Mouse (Mus musculus) midbrain, embryonic 16.5 days (tissue): ENCODE results near the gene Ogt. TPM values are rescaled to one million over a fixed set of nuclear protein-coding genes. Genes with fewer than 3 reads are reported as not detected.

Source experiments
- ATAC-seq: fragments of 200-750 bp; cut with Nextera tagmentation; 2 replicates; pipeline ENCODE4 v1.8.0; 2017; ENCODE audit warnings: moderate TSS enrichment
- H3K27ac ChIP-seq: fragments of 300-500 bp; sonication (generic); 2 replicates; pipeline ENCODE4 v1.5.1; 2014; ENCODE audit warnings: mild to moderate bottlenecking, low read length, mixed read lengths
- H3K27me3 ChIP-seq: fragments of 300-500 bp; sonication (generic); 2 replicates; pipeline ENCODE4 v1.6.1; 2014; ENCODE audit warnings: low read depth, low read length, mixed read lengths; ENCODE audit not compliant: control insufficient read depth, insufficient read depth
- H3K36me3 ChIP-seq: fragments of 300-500 bp; sonication (generic); 2 replicates; pipeline ENCODE4 v1.6.1; 2014; ENCODE audit warnings: mild to moderate bottlenecking, low read length, moderate library complexity, mixed read lengths; ENCODE audit not compliant: control insufficient read depth, insufficient read depth
- H3K4me1 ChIP-seq: fragments of 300-500 bp; sonication (generic); 2 replicates; pipeline ENCODE4 v1.6.1; 2014; ENCODE audit warnings: mild to moderate bottlenecking, low read length, mixed read lengths; ENCODE audit not compliant: control insufficient read depth, insufficient read depth
- H3K4me2 ChIP-seq: fragments of 300-500 bp; sonication (generic); 2 replicates; pipeline ENCODE4 v1.6.1; 2014; ENCODE audit warnings: mild to moderate bottlenecking, low read length, mixed read lengths
- H3K4me3 ChIP-seq: fragments of 300-500 bp; sonication (generic); 2 replicates; pipeline ENCODE4 v1.5.1; 2014; ENCODE audit warnings: low read depth, mild to moderate bottlenecking, low read length, moderate library complexity, mixed read lengths
- H3K9ac ChIP-seq: fragments of 300-500 bp; sonication (generic); 2 replicates; pipeline ENCODE4 v1.6.1; 2014; ENCODE audit warnings: low read depth, low read length, mixed read lengths
- H3K9me3 ChIP-seq: fragments of 300-500 bp; sonication (generic); replicated peaks from 2 replicates; pipeline ENCODE4 v1.6.1; 2014; ENCODE audit warnings: mild to moderate bottlenecking, low read length, mixed read lengths; ENCODE audit not compliant: control insufficient read depth, poor library complexity, severe bottlenecking
- WGBS: fragments of 180-500 bp; shearing (Covaris S2); extraction: QIAGEN DNeasy Blood & Tissue Kit; methylation state at CpG from one replicate; pipeline ENCODE4 v1.1.7; 2014; 5-methylcytosine and 5-hydroxymethylcytosine counted together
- polyA plus RNA-seq: library from polyadenylated mRNA; unstranded; fragments of >200 nt; fragmentation: Nextera tagmentation; extraction: Ambion mirVana; gene quantifications from 2 replicates; pipeline ENCODE4 v1.2.1, GENCODE M21; 2015

The Ogt gene
- 205 and 217 TPM in 2 replicates for polyA plus RNA-seq

GRCm38 (mm10) chrX:101639741-101640166, at the start of gene Ogt:
TSS of gene Ogt (plus strand) at chrX:101640060.
- Histone ChIP-seq H3K4me3 (peak within 1 kb of the TSS; percentile 63), H3K9me3 (no peaks in the 10 kb centered on the region), H3K9ac (peak within 1 kb of the TSS; percentile 82), H3K27ac (peak within 1 kb of the TSS; percentile 92), H3K36me3 (no peaks in the 10 kb centered on the region), H3K4me1 (peaks cover 11% of the 10 kb centered on the region), H3K27me3 (peaks cover 2% of the 10 kb centered on the region; the same call in 1 of the 2 replicates), H3K4me2 (peak within 1 kb of the TSS; percentile 53)
- peak; percentile 94 for ATAC-seq
- WGBS: 15% methylated on average over 24 of the region's 24 CpGs

GRCm38 (mm10) chrX:101616183-101616582, 23.7 kb upstream of the Ogt start:
- H3K36me3 ChIP-seq: no peaks in the 10 kb centered on the region
- WGBS: 95% methylated on average over 3 of the region's 3 CpGs
- H3K27ac ChIP-seq: no peak overlapping the region
- H3K4me2 ChIP-seq: no peak overlapping the region
- H3K4me3 ChIP-seq: no peak overlapping the region
- ATAC-seq: no peak
- H3K9me3 ChIP-seq: no peaks in the 10 kb centered on the region
- H3K4me1 ChIP-seq: no peaks in the 10 kb centered on the region
- H3K27me3 ChIP-seq: no peaks in the 10 kb centered on the region
- no peak overlapping the region for H3K9ac ChIP-seq

DNA sequence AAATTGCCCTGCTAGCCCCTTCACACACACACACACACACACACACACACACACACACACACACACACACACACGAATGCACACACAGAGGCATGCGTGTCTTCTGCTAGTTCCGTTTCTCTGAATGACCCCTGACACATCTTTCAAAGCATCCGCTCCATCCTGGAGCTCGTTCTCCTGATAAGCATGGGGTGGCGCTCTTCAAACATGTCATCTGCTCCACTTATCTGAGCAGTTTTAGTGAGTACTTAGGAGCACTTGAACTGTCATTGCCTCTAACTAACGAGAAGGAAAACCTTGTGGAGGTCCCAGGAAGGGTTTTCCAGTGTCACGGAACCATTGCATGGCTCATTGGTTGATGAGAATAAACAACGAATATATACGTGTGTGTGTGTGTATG, 22.0 kb upstream of the Ogt start:
- 73% methylated on average over 10 of the region's 10 CpGs for WGBS
- Histone ChIP-seq H3K9me3 (no peaks in the 10 kb centered on the region), H3K9ac (no peak overlapping the region), H3K4me1 (no peaks in the 10 kb centered on the region), H3K27me3 (no peaks in the 10 kb centered on the region), H3K36me3 (no peaks in the 10 kb centered on the region), H3K4me3 (no peak overlapping the region), H3K27ac (no peak overlapping the region), H3K4me2 (no peak overlapping the region)
- no peak for ATAC-seq

DNA sequence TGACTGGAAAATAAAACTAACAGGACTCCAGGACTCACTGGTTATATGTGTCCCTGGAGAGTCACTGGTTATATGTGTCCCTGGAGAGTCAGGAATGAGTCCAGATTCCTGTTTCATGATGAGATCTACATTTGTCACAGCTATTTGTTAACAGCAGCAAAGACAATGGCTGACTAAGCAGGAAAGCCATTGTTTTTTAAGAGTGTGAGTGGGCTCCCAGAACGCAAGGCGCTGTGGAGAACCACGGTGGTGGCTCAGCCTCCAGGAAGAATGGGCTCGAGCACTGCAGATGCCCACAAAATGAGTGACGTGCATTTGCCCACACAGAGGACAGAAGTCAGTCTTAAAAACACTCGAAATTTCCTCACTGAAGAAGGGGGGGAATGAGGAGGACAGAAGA, 19.5 kb upstream of the Ogt start:
- H3K36me3 ChIP-seq: no peaks in the 10 kb centered on the region
- H3K27ac ChIP-seq: no peak overlapping the region
- H3K9me3 ChIP-seq: no peaks in the 10 kb centered on the region
- H3K4me1 ChIP-seq: no peaks in the 10 kb centered on the region
- no peak for ATAC-seq
- H3K27me3 ChIP-seq: no peaks in the 10 kb centered on the region
- WGBS: 64% methylated on average over 6 of the region's 6 CpGs
- H3K9ac ChIP-seq: no peak overlapping the region
- H3K4me2 ChIP-seq: no peak overlapping the region
- H3K4me3 ChIP-seq: no peak overlapping the region

DNA sequence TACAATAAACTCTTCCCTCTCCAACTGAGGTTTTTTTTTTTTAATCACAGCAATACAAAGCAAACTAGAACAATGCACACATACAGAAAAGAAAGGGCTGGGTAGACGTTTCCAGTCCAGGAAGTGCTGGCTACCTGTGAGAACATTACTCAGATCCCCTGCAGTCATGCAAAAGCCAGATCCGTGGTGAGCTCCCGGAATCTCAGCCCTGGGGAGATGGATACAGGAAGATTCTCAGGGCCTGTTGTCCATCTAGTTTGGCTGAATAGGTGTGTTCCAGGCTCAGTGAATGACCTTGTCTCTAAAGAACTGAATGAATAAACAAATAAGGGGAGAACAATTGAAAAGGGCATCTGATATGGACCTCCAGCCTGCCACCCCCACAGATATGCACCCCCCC, 17.3 kb upstream of the Ogt start:
- Histone ChIP-seq H3K36me3 (no peaks in the 10 kb centered on the region), H3K4me1 (no peaks in the 10 kb centered on the region), H3K4me3 (no peak overlapping the region), H3K9ac (no peak overlapping the region), H3K27me3 (no peaks in the 10 kb centered on the region), H3K9me3 (no peaks in the 10 kb centered on the region), H3K4me2 (no peak overlapping the region), H3K27ac (no peak overlapping the region)
- no peak for ATAC-seq
- WGBS: 47% methylated on average over 3 of the region's 3 CpGs

GRCm38 (mm10) chrX:101636821-101637525, 2.9 kb upstream of the Ogt start:
- Histone ChIP-seq H3K9me3 (no peaks in the 10 kb centered on the region), H3K9ac (no peak overlapping the region), H3K4me2 (no peak overlapping the region), H3K27ac (no peak overlapping the region), H3K4me1 (peaks cover 3% of the 10 kb centered on the region; the same call in 1 of the 2 replicates), H3K4me3 (no peak overlapping the region), H3K36me3 (no peaks in the 10 kb centered on the region), H3K27me3 (peaks cover 2% of the 10 kb centered on the region; the same call in 1 of the 2 replicates)
- WGBS: 26% methylated on average over 7 of the region's 9 CpGs
- no peak for ATAC-seq

GRCm38 (mm10) chrX:101638856-101639255, 1.0 kb upstream of the Ogt start:
- no peak for ATAC-seq
- Histone ChIP-seq H3K9ac (peak overlapping the region; percentile 25; the same call in 1 of the 2 replicates), H3K27me3 (peaks cover 2% of the 10 kb centered on the region; the same call in 1 of the 2 replicates), H3K4me1 (peaks cover 9% of the 10 kb centered on the region), H3K36me3 (no peaks in the 10 kb centered on the region), H3K4me2 (peak overlapping the region; percentile 53), H3K4me3 (peak overlapping the region; percentile 63; the same call in 1 of the 2 replicates), H3K9me3 (no peaks in the 10 kb centered on the region), H3K27ac (peak overlapping the region; percentile 53; the same call in 1 of the 2 replicates)
- WGBS: 26% methylated on average over 3 of the region's 3 CpGs

DNA sequence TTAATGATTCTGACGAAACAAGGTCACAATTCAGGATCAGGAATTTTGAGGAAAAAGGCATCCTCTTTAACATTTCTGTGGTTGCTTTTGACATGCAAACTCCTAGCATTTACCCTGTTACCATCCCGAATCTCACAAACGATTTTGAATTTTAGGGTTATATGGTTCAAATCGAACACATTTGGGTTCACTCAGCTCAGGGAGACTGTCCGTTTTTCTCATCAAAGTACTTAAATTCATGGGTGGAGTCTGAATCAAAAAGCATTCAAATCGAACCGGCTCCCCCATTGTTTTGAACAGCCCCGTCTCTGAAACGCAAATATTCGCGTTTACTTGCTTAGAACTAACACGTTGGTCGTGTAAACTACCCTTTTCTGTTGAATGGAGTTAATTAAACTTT, 554 bp upstream of the Ogt start:
- Histone ChIP-seq H3K4me1 (peaks cover 11% of the 10 kb centered on the region), H3K9me3 (no peaks in the 10 kb centered on the region), H3K36me3 (no peaks in the 10 kb centered on the region), H3K4me3 (peak overlapping the region; percentile 63), H3K9ac (peak overlapping the region; percentile 25; the same call in 1 of the 2 replicates), H3K4me2 (peak overlapping the region; percentile 53), H3K27me3 (peaks cover 2% of the 10 kb centered on the region; the same call in 1 of the 2 replicates), H3K27ac (peak overlapping the region; percentile 53)
- 14% methylated on average over 13 of the region's 13 CpGs for WGBS
- ATAC-seq: no peak
